Mouse (Mus musculus) CH12.LX (cell line): ENCODE measurements around the gene Nek9.

Experiments
- CHD2 ChIP-seq: IDR thresholded peaks from 2 replicates; pipeline ENCODE4 v1.6.1; 2011; ENCODE audit warnings: low read length, improper control_type of control experiment
- E2F4 ChIP-seq: IDR thresholded peaks from 2 replicates; pipeline ENCODE4 v1.6.1; 2011; ENCODE audit warnings: low read depth, low read length, improper control_type of control experiment; ENCODE audit not compliant: insufficient replicate concordance
- MAFK ChIP-seq: IDR thresholded peaks from 2 replicates; pipeline ENCODE4 v1.6.1; 2011; ENCODE audit warnings: low read length, improper control_type of control experiment; ENCODE audit not compliant: insufficient replicate concordance

- TF ChIP-seq CHD2 (no peak), MAFK (no peak), E2F4 (no peak)
Measured at GRCm38 (mm10) chr12:85341131-85341530, 2.0 kb upstream of the Nek9 start.
